Mouse (Mus musculus): ENCODE data around the gene Tmem232. TPM values are rescaled to one million over a fixed set of nuclear protein-coding genes. Genes with fewer than 3 reads are reported as not detected.
"Not testable (repeated sequence)": the region's sequence is repeated elsewhere in the genome, so short reads cannot be mapped to it uniquely, and the experiment has no call there.

The Tmem232 gene
- total RNA-seq, 2 experiments from 2014 or later: 0.89 to 1.7 TPM

DNA sequence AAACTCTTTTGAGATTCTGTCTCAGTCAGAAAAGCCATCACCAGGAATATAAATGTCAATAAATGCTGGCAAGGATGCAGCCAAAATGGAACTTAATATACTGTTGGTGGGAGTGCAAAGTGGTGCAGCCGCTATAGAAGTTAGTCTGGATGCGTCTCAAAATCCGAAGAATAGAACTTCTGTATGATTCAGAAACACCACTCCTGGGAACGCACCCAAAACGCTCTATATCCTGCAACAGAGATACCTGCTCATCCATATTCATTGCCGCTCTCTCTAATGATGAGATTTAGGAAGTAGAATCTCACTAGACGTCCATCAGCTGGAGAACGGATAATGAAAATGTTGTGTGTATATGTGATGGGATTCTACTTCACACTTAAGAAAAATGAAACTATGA, 290.3 kb downstream of the Tmem232 start:
- DNase-seq (ENCODE audit: low spot score in 2 of 2): peak in 1 of 2 experiments; percentile 5

DNA sequence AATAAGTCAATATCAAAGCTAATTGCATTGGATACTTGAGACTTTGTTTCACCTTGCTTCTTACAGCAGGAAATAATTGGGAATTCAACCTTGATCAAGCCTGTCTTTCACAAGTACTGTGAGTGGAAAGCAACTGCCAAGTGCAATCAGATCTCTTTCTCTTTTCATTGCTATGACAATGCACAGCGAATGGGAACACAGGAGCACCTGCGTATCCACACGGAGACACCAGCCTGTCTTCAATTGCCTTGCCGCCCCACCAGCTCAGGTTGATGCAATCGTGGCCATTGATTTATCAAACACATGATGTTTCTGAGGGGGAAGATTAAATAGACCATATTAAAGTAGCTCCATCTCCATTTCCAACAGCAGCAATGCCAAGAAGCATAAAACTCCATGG, 296.9 kb downstream of the Tmem232 start:
- no peak for DNase-seq (ENCODE audit: low spot score in 2 of 2)

- no peak for DNase-seq (ENCODE audit: low spot score in 2 of 2)
These were observed 315.1 kb downstream of the Tmem232 start for GRCm38 (mm10) chr17:65225347-65225916.

- DNase-seq (ENCODE audit: low spot score in 2 of 2): not testable (repeated sequence)
These were observed 318.9 kb downstream of the Tmem232 start for GRCm38 (mm10) chr17:65221687-65222086.

Small RNA genes within 50 kb of the gene (microRNA-seq; reads per million reads assigned to microRNA genes)
- gene Gm25731: 0 reads per million in 2 experiments

Other genes starting within 250 kb of the Tmem232 start
- 100 to 1,000 TPM; 129 to 132 TPM for gene Vapa, start 72.8 kb upstream of the Tmem232 start, total RNA-seq (2021)
- not detected for gene Txndc2, start 101.4 kb upstream of the Tmem232 start, total RNA-seq (2021)
- gene Rab31, start 232.0 kb upstream of the Tmem232 start, total RNA-seq (2021): 10 to 100 TPM; 52.0 to 55.6 TPM
- 10 to 100 TPM; 26.3 to 36.5 TPM for gene Ppp4r1, start 241.8 kb upstream of the Tmem232 start, total RNA-seq (2021)